Mouse (Mus musculus) liver, adult 2 months (tissue): Measurements from ENCODE around the gene Fermt1.

ENCODE experiments used
- CTCF ChIP-seq: fragments of 200-500 bp; IDR thresholded peaks from 2 replicates; pipeline ENCODE4 v1.5.1; 2011; ENCODE audit warnings: low read depth, low read length, control low read depth
- POLR2A ChIP-seq: fragments of 200-500 bp; IDR thresholded peaks from 2 replicates; pipeline ENCODE4 v1.6.1; 2011; ENCODE audit warnings: low read length, control low read depth; ENCODE audit not compliant: insufficient read depth; ENCODE audit errors: extremely low read depth

DNA sequence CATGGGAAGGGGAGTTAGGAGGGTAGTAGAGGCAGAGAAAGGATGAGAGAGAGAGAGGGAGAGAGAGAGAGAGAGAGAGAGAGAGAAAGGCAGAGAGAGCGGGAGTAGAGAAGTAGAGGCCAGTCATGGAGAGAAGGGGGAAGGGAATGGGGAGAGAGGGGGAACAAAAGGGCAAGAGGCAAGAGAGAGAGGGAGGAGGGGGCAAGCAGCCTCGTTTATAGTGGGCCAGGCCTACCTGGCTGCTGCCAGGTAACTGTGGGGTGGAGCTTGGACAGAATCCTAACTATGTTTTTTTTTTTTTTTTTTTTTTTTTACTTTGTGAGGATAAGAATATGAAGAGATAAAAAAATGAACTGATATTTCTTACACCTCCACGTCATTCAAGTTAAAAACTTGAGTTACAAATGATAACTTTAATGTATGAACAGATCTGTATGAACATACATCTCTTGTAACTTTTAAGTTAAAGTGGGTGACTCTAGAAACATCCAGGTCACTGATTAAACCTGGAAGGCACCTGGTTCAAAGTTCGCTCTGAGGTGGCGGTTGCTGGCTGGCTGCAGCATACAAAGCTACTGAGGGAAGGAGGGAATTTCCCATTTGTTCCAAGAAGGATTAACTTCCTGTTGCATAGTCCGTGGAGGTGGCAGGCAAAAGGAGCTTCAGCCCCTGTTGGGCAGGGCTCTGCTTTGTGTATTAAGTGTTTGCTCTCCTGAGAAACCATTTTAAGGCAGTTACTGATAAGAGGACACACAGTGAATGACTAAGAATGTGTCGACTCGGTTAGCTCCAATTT lies 22.2 kb downstream of the Fermt1 start:
- TF ChIP-seq CTCF (no peak), POLR2A (no peak)
